Mouse (Mus musculus) left cerebral cortex, postnatal 36 days (tissue): ENCODE results near the gene Atp6v0b. TPM values are rescaled to one million over a fixed set of nuclear protein-coding genes. Genes with fewer than 3 reads are reported as not detected.

Source experiments
- DNase-seq, 2 experiments: peaks; one replicate each; pipeline ENCODE4 v3.0.0; 2021 to 2022; ENCODE audit warnings: low spot score in 2 of 2, mixed read lengths in 1 of 2
- intact Hi-C: fragments of 180-260 bp; cut with DNase I; formaldehyde crosslinking; loops from one replicate; pipeline ENCODE4 v1.15.1; 2025
- total RNA-seq, 2 experiments: library from RNA; stranded (reverse); gene quantifications; 2 replicates each; pipeline ENCODE4 v1.2.3; 2021

Gene Atp6v0b
- total RNA-seq, result 100 to 1,000 TPM; 432 to 445 TPM

DNA sequence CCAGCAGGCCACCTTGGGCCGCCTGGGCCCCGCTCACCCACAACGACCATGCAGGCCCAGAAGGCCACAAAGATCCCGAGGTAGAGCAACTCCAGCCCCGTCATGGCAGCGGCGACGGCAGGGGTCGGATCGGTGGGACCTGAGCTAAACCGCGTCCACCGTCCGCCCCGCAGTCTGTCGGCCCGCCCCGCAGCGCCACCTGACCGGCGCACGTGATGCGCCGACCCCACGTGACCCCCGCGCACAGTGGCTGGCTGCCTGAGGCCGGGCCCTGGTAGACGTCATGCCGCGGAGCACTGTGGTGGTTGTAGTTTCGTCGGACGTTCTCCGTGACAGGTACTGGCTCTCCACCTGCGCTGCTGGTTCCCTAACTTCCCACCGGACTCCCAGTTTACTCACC, at the start of gene Atp6v0b:
Gene Atp6v0b, minus strand, starts transcription at position 201 of the 400 bp plus-strand sequence.
- intact Hi-C loops, result loop anchor here (2.0 kb wide), 1 partner anchor 28 kb away; the partner anchor contains the start of gene Ipo13
- peak; percentile 95 to 96 for DNase-seq

DNA sequence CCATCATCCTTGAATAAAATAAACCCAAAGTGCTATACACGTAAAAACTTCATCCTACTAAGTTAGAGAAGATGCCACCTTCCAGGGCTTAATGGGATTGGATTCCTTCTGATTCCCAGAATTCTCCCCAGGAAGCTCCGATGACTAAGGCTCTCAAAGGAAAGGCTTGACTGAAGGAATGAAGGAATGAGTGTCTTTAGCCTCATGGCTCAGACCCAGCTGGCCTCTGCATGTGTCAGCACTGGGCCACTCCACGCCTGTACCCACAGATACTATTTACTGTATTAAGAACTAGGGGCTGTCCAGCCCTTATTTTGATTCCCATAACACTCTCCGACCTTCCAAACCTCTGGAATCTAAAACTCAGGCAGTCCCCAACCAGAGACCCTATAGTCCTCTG, 46.9 kb upstream of the Atp6v0b start:
- no peak for DNase-seq
- intact Hi-C loops, result loop anchor here (5.0 kb wide), 1 partner anchor 48 kb away; no protein-coding TSS in a partner anchor

DNA sequence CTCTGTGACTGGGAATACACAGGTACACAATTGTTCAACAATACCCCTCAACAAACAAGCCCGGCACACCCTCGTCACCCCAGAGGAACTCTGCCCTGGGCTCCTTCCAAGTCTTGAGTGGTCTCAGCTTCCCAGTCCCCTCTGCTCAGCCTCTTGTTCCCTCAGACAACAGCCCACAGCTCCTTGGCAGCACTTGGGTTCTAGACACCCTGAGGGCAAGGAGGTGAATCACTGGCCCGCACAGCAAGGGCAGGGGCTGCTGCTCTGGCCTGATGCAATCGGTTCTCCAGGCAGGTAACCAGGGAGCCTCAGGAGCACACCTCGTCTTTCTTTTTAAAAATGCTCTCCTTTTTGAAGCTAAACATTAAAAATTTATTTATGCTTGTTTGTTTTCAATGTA, 46.1 kb upstream of the Atp6v0b start:
- intact Hi-C loops, result loop anchor here (5.0 kb wide), 1 partner anchor 49 kb away; no protein-coding TSS in a partner anchor
- no peak for DNase-seq

DNA sequence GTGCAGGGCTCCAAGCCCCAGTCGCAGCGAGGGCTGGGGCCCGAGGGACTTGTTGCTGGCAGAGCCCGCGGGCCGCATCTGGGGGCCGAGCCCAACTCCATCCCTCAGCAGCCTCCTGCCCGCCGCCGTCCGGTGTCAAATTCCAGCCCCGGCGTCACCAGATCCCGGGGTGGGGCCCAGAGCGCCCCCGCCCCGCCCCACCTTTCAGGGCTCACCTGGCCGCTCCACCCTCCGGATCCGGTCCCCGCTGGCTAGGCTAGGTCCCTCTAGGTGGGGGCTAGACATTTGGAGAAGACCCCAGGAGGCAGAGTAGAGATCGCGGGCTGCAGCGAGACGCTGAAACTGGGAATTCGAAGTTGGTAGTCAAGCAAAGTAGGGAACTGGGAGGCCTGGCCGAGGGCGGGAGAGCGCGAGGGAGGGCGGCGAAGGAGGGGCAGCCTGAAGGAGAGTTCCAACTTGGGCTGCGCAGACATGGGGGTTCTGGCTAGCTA, 42.3 kb upstream of the Atp6v0b start, which contains the start of gene Artn:
Gene Artn, minus strand, starts transcription at position 373 of the 491 bp plus-strand sequence.
- intact Hi-C loops, result loop anchor here (5.0 kb wide), 1 partner anchor 133 kb away; no protein-coding TSS in a partner anchor
- no peak for DNase-seq

DNA sequence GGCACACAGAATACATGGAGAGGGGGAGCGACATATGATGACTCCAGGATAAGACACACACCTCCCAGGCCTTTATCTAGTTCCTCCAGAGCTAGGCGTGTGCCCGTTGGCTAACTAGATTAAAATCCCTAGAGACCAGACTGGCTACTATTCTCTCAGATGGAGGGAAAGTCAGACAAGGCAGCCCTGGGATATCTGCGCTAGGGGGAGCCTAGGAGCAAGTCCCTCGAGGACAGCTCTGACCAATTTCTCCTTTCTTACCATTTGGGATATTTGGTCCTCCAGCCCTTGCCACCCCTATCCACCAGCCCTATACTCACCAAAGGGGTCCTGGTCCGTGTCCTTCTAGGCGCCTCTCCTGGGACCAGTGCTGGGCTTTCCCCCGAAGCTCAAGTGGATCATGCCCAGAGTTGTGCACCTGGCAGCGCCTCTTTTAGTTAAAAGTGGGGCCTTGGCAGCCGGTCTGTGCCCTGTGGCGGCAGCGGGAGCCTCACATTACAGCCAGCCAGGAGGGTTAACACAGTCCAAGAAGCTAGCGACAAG, 41.6 kb upstream of the Atp6v0b start:
- intact Hi-C loops, result loop anchor here (1.0 to 5.0 kb wide), 2 partner anchors 134 to 155 kb away; no protein-coding TSS in a partner anchor
- DNase-seq, result peak; percentile 43 to 52

DNA sequence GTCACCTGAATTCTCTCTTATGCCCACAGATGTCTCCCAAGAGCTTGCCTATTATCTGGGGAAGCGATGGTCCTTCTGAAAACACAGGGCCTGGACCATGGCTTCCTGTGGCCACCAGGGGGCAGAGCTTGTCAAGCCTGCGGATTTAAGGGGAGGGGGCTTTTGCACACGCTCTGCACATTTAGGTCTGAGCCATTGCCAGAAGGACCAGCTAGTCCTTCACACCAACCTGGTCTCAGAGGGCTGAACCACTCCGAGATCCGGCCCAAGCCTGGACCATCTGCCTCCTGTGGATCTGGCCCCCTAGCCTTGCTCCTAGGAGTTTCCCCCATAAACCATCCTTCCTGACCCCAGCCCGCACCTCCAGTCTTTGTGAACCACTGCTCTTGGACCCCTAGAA, 41.1 kb upstream of the Atp6v0b start:
- intact Hi-C loops, result loop anchor here (1.0 to 5.0 kb wide), 2 partner anchors 134 to 155 kb away; no protein-coding TSS in a partner anchor
- no peak for DNase-seq

DNA sequence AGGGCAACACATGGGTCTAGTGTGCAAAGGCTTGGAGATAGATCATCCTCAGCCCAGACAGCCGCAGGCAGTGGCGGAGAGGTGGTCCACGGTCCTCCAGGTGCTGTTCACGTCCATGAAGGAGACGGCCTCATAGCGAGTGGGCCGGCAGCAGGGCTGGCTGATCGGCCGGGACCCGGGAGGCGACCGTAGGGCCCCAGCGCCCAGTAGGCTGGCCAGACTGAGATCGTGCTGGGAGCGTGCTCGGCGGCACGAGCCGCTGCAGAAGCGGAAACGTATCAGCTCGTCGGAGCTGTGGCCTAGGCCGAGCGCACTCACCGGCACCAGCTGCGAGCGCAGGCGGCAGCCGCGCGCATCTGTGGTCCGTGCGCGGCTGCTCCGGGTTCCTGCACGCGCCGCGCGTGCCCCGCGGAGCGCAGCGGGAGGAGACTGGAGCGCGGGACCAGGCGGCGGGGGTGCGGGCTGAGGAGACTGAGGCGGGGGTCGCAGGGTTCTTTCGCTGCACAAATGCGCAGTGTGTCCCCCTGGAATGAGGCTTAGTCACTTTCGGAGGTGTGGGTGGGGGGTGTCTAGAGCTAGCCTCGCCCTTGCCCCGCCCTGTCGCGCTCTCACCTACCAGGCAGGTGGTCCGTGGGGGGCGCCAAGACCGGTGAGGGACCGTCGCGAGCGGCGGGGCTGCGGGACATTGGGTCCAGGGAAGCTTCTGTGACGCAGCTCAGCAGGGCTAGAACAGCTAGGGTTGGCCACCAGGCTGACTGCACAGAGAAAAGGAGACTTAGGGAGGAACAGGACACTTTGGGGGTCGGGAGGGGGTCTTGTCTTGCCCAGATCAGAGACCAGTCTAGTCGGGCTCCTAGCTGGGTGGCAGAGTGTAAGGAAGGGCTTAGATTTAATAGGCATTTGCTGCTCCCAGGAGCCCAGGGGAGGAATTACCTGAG, 39.7 kb upstream of the Atp6v0b start:
- intact Hi-C loops, result loop anchor here (5.0 kb wide), 1 partner anchor 135 kb away; no protein-coding TSS in a partner anchor
- peak; percentile 64 to 80 for DNase-seq

DNA sequence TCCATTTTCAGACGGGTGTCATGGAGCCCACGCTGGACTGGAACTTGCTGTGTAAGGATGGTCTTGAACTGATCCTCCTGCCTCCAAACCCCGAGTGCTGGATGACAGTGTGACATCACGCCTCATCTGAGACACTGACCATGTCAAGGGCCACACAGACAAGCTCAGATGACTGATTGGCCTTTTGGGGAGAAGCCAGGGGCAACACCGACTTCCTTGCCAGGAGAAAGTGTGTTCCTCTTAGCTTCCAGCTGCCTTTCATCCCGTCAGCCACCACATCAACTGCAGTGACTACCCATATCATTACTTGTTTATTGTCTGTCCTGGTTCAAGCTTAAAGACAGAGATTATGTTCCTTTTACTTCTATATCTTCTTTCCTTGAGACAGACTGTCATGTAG, 37.8 kb upstream of the Atp6v0b start:
- intact Hi-C loops, result loop anchor here (5.0 kb wide), 2 partner anchors 93 to 137 kb away; partner anchors contain the start of gene Slc6a9
- no peak for DNase-seq

DNA sequence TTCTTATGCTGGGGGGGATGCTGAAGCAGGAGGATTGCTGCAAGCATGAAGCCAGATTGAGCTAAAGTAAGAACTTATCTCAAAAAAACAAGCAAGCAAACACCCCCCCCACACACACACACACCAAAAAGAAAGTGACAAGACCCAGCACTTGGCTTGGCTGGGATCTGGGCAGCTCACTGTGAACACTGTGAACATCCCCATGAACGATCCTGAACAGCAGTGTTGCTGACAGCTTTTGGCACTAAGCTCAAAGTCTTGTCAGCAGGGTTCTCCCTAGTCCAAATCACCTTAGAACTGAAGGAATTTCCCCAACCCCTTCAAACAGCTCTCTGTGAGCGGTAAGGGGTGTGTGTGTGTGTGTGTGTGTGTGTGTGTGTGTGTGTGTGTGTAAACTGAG, 36.3 kb upstream of the Atp6v0b start:
- intact Hi-C loops, result loop anchor here (5.0 kb wide), 1 partner anchor 91 kb away; the partner anchor contains the start of gene Slc6a9
- no peak for DNase-seq

DNA sequence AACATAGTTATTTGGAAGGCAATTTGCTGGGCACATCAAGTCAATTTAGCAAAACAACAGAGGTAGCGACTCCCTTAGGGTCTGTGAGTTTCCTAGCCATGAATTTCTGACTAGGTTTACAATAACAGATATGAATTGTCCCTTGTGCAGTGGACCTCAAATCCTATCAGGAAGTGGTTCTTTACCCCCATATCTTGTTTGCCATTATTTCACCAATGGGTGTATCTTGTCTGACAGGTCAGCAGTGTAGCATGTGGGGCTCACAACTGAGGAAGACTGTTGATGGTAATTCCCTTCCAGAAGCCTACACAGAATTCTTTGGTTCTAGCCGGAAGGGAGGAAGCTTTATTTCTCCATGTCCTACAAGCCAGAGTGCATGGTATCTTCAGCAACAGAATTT, 34.2 kb upstream of the Atp6v0b start:
- intact Hi-C loops, result loop anchor here (5.0 kb wide), 1 partner anchor 89 kb away; the partner anchor contains the start of gene Slc6a9
- DNase-seq, result no peak

DNA sequence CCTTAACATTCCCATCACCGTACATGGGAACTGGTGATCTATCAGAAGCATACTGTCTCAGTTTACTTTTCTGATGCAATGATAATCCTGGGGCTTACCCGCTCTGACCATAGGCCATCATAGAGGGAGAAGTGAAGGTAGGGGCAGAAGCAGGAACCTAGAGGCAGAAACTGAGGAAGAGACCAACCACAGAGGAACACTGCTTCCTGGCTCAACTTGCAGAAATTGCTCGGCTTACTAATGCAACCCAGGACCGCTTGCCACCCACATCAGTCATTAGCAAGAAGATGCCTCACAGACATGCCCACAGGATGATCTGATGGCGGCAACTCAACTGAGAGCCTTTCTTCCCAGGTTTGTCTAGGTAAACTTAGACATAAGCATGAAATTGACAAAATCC, 31.6 kb upstream of the Atp6v0b start:
- intact Hi-C loops, result loop anchor here (10.0 kb wide), 1 partner anchor 376 kb away; the partner anchor contains the start of gene Ptprf
- DNase-seq, result no peak

DNA sequence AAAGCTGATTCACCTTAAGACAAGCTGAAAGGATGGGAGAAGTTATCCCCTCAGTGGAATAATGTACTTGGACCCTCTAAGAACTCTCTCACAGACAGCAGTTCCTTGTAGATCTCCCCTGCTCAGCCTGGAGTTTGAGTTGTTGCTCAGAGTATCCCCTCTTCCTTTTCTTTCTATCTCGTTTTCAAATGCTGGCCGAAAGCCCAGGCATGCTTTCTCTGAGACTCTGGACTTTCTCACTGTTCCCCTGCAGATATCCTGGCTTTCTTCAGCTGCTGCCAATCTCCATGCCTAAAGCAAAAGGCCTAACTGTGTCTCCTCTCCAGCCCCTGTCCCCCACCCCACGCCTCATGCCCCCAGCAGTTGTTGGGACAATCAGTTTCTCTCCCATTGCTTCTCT, 31.1 kb upstream of the Atp6v0b start:
- no peak for DNase-seq
- intact Hi-C loops, result loop anchor here (10.0 kb wide), 1 partner anchor 377 kb away; the partner anchor contains the start of gene Ptprf

DNA sequence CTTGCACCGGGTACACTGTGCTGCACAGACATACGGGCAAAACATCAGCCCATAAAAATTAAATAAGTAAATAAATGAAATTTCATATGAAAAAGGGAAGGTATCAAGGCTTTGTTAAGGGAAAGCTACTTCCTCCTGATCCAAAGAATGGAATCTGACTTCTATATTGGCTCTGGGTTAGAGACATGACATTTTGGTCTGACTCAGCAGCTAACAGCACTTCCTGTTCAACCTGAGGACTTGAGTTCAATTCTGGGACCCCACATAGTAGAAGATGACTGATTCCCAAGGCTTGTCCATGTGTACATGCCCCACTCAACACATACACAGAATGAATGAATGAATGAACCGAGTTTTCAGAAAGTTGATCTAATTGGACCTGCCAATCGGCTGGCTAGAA, 30.7 kb upstream of the Atp6v0b start:
- DNase-seq, result no peak
- intact Hi-C loops, result loop anchor here (10.0 kb wide), 1 partner anchor 377 kb away; the partner anchor contains the start of gene Ptprf

DNA sequence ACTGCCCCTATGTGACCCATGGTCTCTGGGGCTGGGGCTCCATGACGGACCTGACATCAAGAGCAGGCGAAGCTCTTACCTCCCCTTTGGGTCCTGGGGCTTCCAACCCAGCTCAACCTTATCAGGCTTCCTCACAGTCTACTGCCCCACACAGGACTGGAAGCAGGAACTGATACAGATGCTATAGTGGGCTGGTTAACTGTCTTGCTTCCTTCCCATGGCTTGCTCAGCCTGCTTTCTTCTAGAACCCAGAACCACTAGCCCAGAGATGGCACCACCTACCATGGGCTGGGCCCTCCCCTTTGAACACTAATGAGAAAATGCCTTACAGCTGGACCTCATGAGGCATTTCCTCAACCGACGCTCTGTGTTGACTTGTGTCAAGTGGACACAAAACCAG, 30.3 kb upstream of the Atp6v0b start:
- intact Hi-C loops, result loop anchor here (10.0 kb wide), 1 partner anchor 377 kb away; the partner anchor contains the start of gene Ptprf
- no peak for DNase-seq

DNA sequence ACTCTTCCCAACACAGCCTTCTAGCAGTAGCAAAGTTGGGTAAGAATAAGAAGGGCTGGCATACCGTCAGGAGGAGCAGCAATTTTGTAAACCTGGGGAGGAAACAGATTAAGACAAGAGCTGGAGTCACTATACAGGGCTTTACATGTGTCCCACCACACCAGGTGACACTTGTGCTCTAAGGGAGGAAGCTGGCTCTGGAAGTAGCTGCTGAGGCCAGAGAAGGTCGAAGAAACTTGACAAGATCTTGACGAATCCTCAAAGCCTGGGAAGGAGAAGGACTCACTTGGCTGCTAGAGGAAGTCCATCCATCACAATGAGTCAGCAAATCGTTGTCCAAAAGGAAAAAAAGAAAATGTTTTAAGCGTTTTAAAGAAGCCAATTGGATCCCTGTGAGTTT, 29.3 kb upstream of the Atp6v0b start:
- no peak for DNase-seq
- intact Hi-C loops, result loop anchor here (10.0 kb wide), 1 partner anchor 378 kb away; the partner anchor contains the start of gene Ptprf

DNA sequence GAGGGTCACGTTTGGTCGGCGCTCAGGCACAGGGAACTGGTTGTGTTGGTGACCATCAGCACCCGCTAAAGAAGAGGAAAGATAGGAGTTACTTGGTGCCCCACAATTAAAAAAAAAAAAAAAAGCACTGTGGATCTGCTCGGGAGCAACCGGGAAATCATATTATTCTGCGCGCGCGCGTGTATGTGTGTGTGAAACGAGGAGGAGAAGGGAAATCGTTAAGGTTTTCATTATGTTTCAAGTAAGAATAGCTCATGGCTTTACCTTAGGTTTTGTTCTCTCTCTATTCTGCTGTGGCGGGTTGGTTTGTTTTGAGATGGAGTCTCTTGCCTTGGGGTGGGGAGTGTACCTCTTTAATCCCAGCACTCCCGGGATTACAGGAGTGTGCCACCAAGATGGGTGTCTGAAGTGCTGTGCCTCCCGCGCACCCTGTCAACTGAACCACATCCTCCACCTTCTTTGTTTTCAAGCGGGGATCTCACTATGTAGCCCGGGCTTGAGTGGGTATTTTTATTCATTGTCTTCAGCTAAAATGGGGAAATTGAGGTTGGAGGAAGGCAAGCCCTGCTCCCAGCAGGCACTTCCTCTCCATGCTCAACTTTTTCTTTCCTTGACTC, 28.5 kb upstream of the Atp6v0b start:
- intact Hi-C loops, result loop anchor here (2.0 to 10.0 kb wide), 2 partner anchors 29 to 379 kb away; partner anchors contain the start of genes Atp6v0b and Ptprf
- peak in 1 of 2 experiments; percentile 29 for DNase-seq

DNA sequence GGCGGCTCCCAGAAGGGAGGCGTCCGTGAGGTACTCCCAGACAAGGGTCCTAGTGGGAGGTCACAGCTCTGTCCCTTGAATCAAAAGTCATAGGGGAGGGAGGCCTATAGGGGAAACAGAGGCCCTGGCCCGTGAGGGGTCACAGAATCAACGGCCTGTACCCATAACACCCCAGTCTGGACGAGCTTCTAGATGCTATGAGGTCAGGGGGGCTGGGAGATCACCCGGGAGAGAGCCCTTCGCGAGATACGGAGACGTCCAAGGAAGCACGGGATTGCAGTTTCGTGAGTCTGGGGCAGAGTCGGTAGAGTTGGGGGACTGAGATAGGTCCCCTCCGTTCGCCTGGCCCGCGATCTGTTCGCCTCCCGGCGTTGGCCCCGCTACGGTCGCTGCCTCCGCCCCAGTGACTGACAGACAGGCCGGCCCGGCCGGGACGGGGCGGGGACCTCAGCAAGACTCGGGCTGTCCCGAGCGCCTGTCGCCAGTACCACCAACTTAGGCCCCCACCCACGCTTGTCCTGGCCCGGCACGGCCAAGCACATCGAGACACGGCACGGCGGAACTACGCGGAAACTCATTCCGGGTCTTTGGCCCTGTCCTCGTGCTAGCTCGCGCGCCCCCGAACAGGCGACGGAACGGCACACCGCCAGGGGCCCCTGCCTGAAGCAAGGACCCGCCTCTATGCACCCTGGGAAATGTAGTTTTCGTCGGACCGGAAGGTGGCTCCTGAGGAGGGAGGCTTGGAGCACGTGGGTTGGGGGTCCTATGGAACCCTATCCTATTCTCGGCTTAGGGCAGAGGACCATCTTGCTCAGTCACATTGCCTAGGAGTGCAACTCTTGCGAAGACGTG, 27.7 kb upstream of the Atp6v0b start, which contains the start of gene Ipo13:
Gene Ipo13, minus strand, starts transcription at position 409 of the 852 bp plus-strand sequence.
- intact Hi-C loops, result loop anchor here (2.0 to 10.0 kb wide), 2 partner anchors 28 to 380 kb away; partner anchors contain the start of genes Atp6v0b and Ptprf

DNA sequence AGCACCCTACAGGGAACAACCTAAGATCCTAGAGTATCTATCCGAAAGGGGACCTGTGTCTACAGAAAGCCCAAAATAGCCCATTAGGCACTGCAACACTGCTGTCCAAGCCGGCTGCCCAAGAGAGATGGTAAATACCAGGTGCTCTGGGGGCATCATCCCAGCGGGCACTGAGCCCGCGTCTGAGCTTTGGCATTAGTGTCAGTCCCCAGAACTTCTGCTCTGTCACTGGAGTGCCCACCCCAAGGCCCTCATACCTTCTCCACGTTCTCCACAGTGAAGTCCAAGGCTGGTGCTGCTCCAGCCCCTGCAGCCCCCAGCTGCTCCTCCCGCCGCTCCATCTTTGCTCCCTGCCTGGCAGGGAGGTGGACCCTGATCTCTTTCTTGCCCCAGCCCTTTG, 26.9 kb upstream of the Atp6v0b start:
- DNase-seq, result no peak
- intact Hi-C loops, result loop anchor here (2.0 to 10.0 kb wide), 2 partner anchors 27 to 381 kb away; partner anchors contain the start of genes Atp6v0b and Ptprf

More for the DNA sequence above, 27.7 kb upstream of the Atp6v0b start, which contains the start of gene Ipo13:
- peak; percentile 94 to 96 for DNase-seq
